Mouse (Mus musculus): Measurements from ENCODE around the gene Gm10912. TPM values are rescaled to one million over a fixed set of nuclear protein-coding genes. Genes with fewer than 3 reads are reported as not detected.
"Not testable (repeated sequence)": the region's sequence is repeated elsewhere in the genome, so short reads cannot be mapped to it uniquely, and the experiment has no call there.

Gene Gm10912
- total RNA-seq, 2 experiments from 2014 or later = 0.17 TPM; not detected in 1

GRCm38 (mm10) chr2:104110031-104110430 is 44.4 kb downstream of the Gm10912 start:
- DNase-seq = no peak
- intact Hi-C loops (cut with DNase I) = no loop called here

- intact Hi-C loops (cut with DNase I); DNase-seq: not testable (repeated sequence)
Observed at GRCm38 (mm10) chr2:104111170-104111797, 45.7 kb downstream of the Gm10912 start.

DNA sequence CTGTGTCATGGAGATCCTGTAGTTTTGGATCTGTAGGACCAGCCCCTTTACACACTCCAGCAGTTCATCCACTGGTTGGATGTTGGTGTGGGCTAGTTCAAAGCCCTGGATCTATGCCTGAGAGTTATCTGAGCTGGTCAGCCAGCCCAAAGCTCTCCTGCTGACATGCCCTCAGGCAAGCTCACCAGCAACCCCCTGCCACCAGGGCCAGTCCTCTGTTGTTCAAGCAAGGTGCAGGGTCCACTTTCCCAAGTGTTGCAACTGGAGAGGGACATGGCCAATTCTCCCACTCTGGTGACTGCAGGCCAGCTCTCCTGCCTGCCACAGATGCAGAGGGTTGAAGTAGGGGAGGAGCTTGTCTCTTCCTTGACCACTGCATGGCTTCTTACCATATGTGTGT is 47.9 kb downstream of the Gm10912 start:
- DNase-seq; intact Hi-C loops (cut with DNase I): not testable (repeated sequence)

DNA sequence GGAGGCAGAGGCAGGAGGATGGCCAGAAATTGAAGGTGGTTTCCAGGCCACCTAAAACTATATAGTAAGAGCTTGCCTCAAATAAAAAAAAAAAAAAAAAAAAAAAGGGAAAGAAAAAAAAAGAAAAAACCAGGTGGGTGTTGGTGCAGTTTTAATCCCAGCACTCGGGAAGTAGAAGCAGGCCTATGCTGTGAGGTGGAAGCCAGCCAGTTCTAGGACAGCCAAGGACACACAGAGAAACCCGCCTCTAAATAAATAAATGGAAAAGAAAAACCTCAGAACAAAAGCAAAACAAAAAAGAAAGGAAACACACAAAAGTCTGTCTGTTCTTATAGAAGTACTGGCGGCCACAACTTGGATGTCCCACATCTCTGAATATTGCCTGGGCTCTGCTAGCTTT is 49.3 kb downstream of the Gm10912 start:
- intact Hi-C loops (cut with DNase I) = no loop called here
- DNase-seq = no peak

Other genes starting within 250 kb of the Gm10912 start
- gene Lmo2, start 107.8 kb upstream of the Gm10912 start, total RNA-seq (2021) = 10 to 100 TPM; 21.1 to 25.3 TPM
- 10 to 100 TPM; 55.3 to 56.7 TPM for gene Fbxo3, start 38.1 kb upstream of the Gm10912 start, total RNA-seq (2021)
- not detected for gene 4931422A03Rik, start 37.5 kb upstream of the Gm10912 start, total RNA-seq (2021)
- not detected for gene Gm10799, start 2.7 kb downstream of the Gm10912 start, total RNA-seq (2021)
- gene Cd59b, start 4.0 kb downstream of the Gm10912 start, total RNA-seq (2021) = 1 to 10 TPM; 3.5 to 3.7 TPM
- 10 to 100 TPM; 43.9 to 58.0 TPM for gene Cd59a, start 30.0 kb downstream of the Gm10912 start, total RNA-seq (2021)
- gene A930018P22Rik, start 56.9 kb downstream of the Gm10912 start, total RNA-seq (2021) = under 1 TPM; 0.64 to 0.79 TPM

Measured in heart, postnatal 36 days (tissue).